Mouse (Mus musculus): ENCODE data around the gene Tada2b. TPM values are rescaled to one million over a fixed set of nuclear protein-coding genes. Genes with fewer than 3 reads are reported as not detected.

The Tada2b gene
- total RNA-seq, 1 experiment from 2014 or later = 10.8 TPM

DNA sequence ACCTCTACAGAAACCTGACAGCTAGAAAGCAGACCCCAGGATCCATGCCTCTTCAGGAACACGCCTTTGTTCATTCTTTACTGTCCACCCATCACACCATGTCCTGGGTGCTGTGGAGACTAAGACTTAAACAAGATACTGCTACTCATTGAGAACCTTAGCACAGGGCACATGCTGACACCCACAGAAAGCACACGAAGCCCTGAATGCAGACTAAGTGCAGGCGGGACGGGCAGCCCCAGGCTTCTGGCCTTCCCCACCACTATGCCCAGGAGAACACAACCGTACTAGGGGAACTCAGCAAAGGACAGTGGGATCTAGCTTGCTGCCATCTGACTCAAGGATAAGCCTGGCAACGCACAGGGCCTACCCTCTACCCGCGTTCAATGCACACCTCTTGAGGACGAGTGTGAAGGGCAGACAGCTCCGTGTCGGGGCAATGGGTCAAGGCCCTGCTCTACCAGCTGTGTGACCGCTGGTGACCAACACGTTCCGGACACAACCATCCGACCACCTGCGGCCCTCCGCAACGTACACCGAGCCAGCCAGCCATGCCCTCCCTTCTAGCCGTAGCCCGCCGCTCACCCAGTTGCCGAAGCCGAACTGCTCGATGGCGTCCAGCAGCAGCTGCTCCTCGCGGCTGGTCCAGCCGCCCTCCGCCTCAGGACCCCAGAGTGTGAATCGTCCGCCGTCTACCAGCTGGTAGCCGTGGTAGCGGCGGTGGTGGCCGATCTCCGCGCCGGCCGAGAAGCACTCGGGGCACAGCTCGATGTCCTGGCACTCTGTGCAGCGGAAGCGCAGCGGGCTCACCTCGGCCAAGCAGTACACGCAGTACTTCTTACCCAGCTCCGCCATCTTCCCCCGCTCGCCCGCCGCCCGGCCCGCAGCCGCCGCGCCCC, 633 bp downstream of the Tada2b start:
- no peak for ATAC-seq (replicated peaks; ENCODE audit: low read depth, poor library complexity, severe bottlenecking)

DNA sequence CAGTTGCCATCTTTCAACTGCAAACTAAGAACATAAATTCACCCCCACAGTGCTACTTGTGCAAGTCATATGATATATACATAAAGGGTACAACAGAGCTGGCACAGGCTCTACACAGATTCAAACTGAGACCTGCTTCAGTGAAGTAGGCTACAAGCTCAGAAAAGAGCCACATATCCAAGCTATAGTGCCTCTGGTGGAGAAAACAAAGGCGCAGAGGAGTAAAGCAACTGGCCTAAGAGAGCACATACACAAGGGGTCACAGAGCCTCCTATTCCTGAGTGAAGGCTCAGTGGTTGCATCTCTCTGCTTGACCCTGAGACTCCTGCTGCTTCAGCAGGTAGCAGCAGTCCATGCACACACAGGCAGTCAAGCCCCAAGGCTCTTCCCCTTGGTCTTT, 3.0 kb downstream of the Tada2b start:
- ATAC-seq (replicated peaks; ENCODE audit: low read depth, poor library complexity, severe bottlenecking) = no peak

DNA sequence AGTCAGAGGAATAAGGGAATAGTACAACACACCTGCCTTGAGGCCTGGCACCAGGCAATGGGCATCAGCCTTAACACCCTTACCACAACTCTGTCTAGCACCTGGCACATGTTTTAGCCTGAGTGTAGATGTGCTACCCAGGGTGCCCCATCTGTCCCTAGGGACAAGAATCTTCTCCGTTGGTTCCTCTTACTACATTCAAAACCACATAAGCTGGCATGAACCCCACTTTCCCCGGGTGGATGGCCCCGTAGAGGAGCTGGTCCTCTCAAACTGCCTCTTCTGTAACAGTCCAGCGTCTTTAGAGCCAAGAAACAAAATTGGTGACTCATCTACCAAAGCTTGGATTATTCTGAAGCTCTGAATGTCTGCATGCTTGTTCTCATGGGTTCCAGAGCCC, 3.7 kb downstream of the Tada2b start:
- no peak for ATAC-seq (replicated peaks; ENCODE audit: low read depth, poor library complexity, severe bottlenecking)

DNA sequence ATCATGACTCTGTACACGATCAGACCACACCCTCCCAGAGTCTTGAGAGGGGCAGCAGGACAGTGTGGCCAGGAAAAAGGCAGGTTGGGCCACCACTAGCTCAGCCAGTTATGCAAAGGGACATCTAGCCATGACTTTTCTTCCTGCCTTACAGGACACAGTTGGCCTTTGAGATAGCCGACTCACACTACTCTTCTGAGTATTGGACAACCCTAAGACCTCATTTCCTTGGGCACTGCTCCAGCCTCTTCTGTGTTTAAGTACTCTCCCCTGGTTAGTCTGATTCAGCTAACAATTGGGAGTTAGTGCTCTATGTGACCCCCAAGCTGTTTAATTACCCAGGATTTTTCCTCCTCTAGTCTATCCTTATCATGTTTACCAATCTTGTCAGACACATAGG, 4.3 kb downstream of the Tada2b start:
- ATAC-seq (replicated peaks; ENCODE audit: low read depth, poor library complexity, severe bottlenecking) = no peak

DNA sequence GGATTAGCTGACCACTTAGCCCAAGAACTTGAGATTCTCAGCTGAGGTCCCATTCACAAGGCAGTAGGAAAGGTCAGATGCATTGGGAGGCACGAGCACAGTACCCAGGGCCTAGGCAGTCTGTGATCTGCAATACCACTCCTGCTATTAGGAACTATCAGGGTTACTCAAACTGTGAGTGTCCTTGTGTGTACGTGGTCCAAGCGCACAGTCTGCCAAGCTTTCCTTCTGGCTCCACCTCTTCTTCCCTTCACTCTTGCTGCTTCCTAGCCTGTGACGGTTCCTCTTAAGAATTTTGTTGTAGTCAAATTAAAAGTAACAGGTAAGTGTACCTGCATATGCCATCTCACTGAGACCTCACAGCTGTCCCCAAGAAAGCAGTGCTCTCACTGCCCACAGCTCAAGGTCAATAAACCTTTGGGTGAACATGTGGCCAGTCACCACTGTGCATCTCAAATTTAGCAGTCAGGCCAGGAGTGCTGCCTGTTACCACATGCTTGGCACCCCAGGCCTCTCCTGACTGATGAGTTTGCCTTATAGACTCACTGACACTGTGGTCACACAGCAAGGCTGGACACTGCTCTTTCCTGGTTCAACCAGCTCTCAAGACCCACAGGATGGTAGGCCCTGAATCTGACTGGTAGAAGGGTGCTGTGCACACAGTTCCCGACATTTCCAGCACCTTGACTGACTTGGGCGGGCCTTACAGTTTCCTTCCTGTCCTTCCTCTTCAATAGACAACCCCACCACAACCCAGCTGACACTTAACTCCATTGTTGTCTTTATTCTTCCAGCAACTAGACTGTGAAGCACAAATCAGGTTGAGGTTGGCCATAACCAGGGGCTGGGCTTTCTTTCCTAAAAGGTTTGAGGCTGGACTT, 5.3 kb downstream of the Tada2b start:
- ATAC-seq (replicated peaks; ENCODE audit: low read depth, poor library complexity, severe bottlenecking) = no peak

DNA sequence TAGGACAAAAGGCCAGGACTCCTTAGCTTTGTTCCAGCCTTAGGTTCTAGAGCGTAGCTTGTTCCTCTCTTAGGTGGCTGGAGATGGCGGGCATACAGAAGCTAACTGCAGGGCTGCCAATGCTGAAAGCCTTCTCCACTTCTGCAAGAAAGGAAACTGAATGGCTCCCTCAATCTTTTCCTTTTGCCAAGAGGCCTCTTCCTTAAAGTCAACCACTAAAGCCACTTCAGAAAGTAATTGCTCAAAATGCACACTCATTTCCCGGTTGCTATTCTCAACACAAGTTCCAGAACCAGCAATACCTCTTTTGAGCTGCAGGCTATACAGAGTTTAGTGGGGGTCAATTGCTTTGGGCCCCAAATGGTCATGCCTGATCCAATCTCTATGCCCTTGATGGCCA, 6.6 kb downstream of the Tada2b start:
- ATAC-seq (replicated peaks; ENCODE audit: low read depth, poor library complexity, severe bottlenecking) = peak; percentile 50

DNA sequence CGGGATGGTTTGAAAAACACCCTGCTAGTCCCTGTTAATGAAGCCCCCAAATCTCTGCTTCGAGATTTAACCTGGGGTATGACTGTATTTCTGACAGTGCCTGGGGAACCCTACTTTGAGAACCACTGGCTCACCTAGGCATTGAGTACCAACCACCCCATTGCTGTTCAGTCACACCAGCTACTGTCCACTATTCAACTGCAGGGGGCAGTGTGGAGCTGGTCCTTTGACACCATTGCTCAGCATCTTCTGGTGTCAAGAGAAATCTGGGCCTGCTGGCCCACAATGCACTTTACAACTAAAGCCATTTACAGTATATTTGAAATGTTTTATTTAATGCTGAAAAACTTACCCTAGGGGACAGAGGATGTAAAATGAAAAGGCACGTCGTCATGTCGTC, 9.8 kb downstream of the Tada2b start:
- peak; percentile 78 for ATAC-seq (replicated peaks; ENCODE audit: low read depth, poor library complexity, severe bottlenecking)

DNA sequence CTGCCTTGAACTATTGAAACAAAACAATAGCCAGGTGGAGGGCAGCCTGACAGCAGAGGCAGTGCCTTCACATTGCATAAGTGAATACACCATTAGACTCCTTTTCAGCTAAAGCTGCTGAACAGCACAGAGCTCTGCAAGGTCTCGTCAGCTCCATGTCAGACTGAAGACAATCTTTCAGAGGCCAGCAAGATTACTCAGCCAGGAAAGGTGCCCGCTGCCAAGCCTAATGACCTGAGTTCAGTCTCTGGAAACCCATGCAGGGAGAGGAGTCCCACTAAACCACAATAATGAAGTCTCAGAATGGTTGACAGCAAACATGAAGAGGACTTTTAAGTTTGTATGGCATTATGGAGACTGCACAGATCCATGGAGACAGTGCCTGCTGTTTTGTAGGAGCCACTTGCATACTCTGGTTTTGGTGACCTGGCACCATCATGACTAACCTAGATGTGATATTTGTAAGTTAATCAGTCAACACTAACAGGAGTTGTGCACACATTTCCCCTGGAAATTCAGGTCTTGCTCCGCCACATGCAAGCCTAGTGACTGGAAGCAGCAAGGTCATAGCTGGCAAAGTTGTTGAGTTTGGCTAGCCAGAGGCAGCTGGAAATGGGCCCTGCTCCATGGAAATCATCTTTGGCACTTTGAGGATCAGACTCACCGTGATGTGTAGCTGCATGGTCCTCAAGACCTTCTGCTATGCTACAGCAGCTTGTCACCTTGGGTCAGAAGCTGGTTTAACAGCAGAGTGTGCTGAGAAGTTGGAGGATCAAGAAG, 11.0 kb downstream of the Tada2b start:
- no peak for ATAC-seq (replicated peaks; ENCODE audit: low read depth, poor library complexity, severe bottlenecking)

DNA sequence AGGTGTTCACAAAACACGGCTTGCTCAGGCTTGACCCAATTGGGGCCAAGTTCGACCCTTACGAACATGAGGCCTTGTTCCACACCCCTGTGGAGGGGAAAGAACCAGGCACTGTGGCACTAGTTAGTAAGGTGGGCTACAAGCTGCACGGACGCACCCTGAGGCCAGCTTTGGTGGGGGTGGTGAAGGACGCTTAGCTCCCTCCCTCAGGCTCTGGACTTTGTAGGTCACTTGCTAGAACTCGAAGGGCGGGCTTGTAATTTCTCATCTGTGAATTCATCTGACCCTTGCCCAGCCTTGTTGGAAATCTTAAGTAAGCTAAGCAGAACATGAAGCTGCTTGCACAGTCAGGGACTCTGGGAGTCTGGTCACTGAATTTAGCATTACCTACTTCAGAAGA, 12.9 kb downstream of the Tada2b start:
- ATAC-seq (replicated peaks; ENCODE audit: low read depth, poor library complexity, severe bottlenecking) = no peak

DNA sequence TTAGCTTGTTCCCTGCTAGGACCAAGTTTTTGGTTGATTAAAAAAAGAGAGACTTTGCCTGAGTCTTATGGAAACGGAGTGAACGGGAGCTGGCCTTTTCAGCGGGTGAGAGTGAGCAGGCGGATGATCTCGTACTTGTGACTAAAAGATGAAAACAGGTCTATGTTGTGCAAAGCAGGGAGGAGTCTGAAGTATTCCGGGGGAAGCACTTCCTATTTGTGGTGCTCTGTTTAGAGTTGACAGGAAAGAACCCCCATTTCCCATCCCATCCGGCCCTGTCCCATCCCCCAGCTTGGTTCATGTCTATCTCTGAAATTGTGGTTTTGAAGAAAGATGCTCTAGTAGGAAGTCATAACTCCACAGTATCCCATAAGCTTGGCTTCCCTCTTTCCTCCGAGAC, 18.2 kb downstream of the Tada2b start:
- no peak for ATAC-seq (replicated peaks; ENCODE audit: low read depth, poor library complexity, severe bottlenecking)

DNA sequence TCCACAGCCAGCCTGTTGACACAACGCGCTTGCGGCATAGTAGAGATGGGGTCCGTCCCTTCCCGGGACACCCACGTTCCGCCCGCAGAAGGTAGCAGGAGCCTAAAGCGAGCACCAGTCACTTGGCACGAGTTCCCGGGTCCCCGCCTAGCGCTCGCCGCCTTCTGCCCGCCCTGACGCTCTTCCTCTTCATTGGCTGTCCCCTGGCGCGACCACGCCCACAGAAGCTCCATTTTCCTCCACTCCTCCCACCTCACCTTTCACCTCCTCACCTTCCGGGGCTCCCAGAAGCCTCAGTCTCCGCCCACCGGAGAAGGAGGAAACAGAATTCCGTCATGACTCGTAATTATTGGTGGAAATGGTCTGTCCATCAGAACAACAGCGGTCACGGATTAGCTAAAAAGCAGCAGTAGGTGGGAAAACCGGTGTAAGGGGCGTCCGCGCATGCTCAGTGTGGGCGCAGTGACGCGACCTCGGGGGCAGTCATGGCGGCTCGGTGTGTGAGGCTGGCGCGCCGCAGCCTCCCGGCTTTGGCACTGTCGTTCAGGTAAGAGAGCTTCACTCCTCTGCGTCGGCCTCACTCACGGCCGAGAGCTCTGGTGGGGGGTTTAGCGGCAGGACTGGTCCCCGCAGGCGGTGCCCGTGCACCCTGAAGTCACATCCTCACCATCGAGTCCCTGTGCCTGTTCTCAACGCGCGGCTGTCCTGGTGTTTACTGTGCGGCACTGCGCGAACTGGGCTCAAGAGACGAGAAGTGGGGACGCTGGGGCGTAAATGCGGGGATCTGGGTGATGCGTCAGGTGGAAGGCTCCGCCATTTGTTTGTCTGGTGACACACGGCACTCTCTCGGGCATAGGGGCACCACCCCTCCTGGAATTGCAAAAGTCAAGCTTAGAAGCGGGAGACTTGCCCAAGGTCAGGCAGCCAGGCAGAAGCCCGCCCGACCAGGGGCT, 19.1 kb downstream of the Tada2b start, which contains the start of gene Grpel1:
Grpel1 (plus strand) TSS at position 290 of the 953 bp plus-strand sequence.
- peak; percentile 93 for ATAC-seq (replicated peaks; ENCODE audit: low read depth, poor library complexity, severe bottlenecking)

DNA sequence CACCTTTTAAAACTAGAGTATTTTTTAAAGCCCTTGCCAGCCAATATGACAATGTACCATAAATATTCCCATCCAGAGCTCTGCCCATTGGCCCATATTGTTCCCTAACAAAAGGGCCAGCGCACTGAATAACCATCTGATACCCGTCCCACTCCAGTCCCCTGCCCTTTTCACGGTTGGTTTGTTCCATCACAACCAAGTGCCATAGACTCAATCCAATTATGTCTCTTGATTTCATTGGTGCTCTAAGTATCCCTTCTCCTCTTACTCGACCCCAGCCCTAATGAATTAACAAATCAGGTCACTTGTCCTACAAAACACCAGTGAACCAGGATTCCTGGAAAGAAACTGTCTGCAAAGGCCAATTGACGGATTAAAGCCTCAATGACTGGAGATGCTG, 20.7 kb downstream of the Tada2b start:
- no peak for ATAC-seq (replicated peaks; ENCODE audit: low read depth, poor library complexity, severe bottlenecking)

DNA sequence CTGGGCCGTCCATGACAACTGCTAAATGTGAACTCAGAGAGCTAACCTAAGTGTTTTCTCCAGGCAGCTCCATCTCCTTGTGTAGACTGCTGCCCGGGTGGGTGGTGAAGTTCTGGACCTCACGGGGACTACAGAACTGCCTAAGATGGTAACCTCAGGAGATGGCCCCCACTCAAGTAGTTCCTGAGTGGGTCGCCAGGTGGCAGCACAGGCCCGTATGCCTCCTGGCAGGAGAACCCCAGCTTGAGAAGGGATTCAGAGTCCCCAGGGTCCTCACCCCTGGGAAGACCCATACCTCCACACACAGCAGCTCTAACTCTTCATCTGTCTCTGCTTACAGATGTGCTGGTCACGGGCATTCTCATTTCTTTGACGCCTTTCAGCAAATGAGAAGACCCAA, 21.3 kb downstream of the Tada2b start:
- peak; percentile 43 for ATAC-seq (replicated peaks; ENCODE audit: low read depth, poor library complexity, severe bottlenecking)

DNA sequence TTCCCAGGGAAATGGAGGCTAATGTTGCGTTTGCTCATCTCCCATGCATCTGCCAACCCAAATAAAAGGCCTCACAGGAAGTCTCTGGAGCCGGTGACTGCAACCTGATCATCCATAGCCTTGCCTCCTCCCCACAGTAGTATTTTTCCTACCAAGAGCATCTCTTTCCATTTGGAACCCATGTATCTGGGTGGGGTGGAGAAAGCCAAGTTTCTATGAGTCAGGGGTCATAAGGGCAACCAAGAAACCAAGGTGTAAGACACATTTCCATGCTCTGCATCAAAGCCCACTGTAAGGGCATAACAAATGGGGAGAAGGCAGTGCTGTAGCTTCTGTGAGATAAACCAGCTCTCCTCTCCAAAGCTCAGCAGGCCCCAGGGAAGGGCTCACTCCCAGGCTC, 22.9 kb downstream of the Tada2b start:
- no peak for ATAC-seq (replicated peaks; ENCODE audit: low read depth, poor library complexity, severe bottlenecking)

DNA sequence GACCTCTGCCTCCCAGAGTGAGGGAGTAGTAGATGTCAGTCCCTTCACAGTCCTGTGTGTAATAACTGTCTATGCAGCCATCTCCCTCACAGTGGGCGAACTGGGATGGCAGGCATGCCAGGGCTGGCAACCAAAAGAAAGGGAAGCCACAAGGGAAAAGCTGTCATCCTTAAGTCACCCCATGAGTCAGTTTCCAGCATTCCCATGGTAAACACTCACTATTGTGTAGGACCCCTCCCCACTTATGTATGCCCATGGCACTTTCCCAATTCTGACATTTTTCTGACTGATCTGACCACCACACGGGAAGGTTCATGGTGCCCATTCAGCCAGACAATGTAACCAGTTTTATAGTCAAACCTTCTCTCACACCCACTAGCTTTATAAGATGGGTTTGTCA, 23.4 kb downstream of the Tada2b start:
- no peak for ATAC-seq (replicated peaks; ENCODE audit: low read depth, poor library complexity, severe bottlenecking)

DNA sequence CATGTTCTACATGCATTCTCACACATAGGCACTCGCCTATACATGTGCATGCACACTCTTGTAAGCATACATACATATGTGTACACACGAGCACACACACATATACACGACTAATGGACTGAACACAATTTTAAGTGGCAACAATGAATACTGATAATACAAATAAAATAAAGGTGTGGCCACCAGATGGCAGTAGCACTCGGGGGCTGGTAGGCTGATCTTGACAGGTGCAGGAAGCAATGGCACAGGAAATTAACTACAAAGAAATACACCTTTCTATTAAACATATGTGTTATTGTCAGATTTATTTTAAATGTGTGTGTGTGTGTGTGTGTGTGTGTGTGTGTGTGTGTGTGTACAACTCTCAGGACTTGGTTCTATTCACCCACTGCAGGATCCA, 25.2 kb downstream of the Tada2b start:
- peak; percentile 43; the same call in 1 of the 2 replicates for ATAC-seq (replicated peaks; ENCODE audit: low read depth, poor library complexity, severe bottlenecking)

DNA sequence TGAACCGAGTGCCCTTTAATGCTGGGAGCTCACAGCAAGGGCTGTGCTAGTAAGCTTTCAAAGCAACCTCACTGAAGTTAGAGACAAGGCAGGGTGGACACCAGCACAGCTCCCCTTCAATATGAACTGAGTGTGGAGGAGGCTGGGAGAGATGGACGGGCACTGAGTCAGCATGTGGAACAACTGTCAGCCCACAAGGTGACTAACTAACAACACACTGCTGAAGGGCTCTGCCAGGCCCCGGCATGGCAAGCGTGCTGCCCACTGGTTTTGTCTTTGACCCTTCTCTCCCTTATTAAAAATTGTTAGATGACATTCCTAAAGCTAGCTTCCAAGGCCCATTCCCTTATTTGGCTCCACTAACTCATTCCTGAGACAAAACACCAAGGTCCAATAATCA, 26.4 kb downstream of the Tada2b start:
- no peak for ATAC-seq (replicated peaks; ENCODE audit: low read depth, poor library complexity, severe bottlenecking)

DNA sequence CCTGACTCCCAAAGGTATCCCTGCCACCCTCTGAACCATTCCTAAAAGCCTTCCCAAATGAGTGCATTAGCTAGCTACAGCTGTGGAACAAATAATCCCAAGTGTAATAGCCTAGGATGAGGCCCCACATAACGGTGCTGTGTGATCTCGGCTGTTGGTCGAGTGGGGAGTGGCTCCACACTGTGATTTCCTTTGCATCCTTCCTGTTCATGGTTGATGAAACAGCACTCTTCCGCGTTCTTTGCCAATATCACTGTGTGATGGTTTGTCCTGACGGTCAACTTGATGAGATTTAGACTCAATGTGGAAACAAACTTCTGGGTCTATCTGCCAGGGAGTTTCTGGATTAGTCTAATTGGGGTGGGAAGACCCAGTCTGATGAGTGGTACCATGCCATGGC, 31.3 kb downstream of the Tada2b start:
- no peak for ATAC-seq (replicated peaks; ENCODE audit: low read depth, poor library complexity, severe bottlenecking)

DNA sequence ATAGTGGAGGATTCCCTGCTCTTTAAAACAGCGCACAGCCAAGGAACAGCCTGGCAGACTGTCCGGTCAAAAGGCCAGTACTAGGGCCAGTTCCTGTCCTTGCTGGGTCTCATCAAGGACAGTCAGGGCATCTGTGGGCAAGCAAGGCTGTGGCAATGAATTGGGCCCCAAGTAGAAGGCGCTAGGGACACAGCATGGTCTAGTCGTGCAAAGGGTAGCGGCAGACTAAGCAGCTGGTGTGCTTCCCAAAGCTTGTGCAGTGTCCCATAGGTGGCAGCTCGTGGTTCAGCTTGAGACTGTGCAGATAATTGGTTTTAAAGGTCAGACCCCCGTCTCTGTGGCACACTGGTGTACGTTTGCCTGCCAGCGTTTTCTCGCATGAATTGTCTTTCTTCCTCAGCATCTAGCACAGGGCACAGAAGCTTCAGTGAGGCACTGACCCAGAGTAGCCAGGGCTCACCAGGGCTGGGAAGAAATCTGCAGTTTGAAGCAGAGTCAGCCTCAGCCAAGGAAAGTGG, 32.2 kb downstream of the Tada2b start:
- ATAC-seq (replicated peaks; ENCODE audit: low read depth, poor library complexity, severe bottlenecking) = no peak
